Mouse (Mus musculus) bone marrow, adult 2 months (tissue): ENCODE results near the gene Atp6v1g1. TPM values are rescaled to one million over a fixed set of nuclear protein-coding genes. Genes with fewer than 3 reads are reported as not detected.

Source experiments
- H3K27ac ChIP-seq: fragments of 200-500 bp; 2 replicates; pipeline ENCODE4 v1.5.1; 2012; ENCODE audit warnings: low read depth, mild to moderate bottlenecking, control low read depth, inconsistent platforms, low read length; ENCODE audit not compliant: control insufficient read depth, poor library complexity, insufficient read depth
- H3K4me1 ChIP-seq: fragments of 200-500 bp; 2 replicates; pipeline ENCODE4 v1.6.1; 2011; ENCODE audit warnings: low read length; ENCODE audit not compliant: control insufficient read depth, insufficient read depth
- H3K4me3 ChIP-seq: fragments of 200-500 bp; replicated peaks from 2 replicates; pipeline ENCODE3; 2011; ENCODE audit warnings: mild to moderate bottlenecking, low read depth, low read length, control low read depth; ENCODE audit not compliant: control insufficient read depth
- CTCF ChIP-seq: fragments of 200-500 bp; IDR thresholded peaks from 2 replicates; pipeline ENCODE4 v1.5.1; 2011; ENCODE audit warnings: low read length, control low read depth; ENCODE audit not compliant: control insufficient read depth, insufficient read depth
- POLR2A ChIP-seq: fragments of 200-500 bp; IDR thresholded peaks from 2 replicates; pipeline ENCODE4 v1.6.1; 2011; ENCODE audit warnings: low read depth, mild to moderate bottlenecking, control low read depth, low read length, borderline replicate concordance; ENCODE audit not compliant: control insufficient read depth
- WGBS: fragments of 180-500 bp; shearing (Covaris S2); methylation state at CpG from one replicate; pipeline ENCODE4 v1.1.7; 2018; 5-methylcytosine and 5-hydroxymethylcytosine counted together
- polyA plus RNA-seq: library from polyadenylated mRNA; stranded (reverse); fragments of >200 nt; gene quantifications from 2 replicates; pipeline ENCODE4 v1.2.4, GENCODE M21; 2011; ENCODE audit warnings: low replicate concordance; ENCODE audit not compliant: missing spikeins, insufficient read depth, insufficient read length

Atp6v1g1 gene
- polyA plus RNA-seq, 1 experiment: 79.7 TPM

DNA sequence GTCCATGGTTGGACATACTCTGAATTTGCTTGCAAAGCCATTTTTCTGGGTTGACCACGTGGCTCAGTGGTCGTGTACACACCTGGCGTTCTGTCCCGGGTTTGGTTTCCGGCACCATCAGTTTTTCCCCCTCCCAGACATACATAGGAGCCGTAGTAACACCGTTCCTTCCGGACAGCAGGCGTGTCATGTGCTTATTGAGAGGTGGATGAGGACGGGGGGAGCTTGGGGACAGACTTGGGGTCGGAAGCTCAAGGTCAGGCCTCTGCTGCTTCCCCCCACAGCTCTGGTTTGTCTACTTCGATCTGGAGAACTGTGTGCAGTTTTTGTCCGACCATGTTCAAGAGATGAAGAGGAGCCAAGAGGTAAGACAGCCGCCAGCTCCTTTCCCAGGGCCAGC is 35.1 kb downstream of the Atp6v1g1 start:
- Histone ChIP-seq H3K4me3 (no peak overlapping the region), H3K27ac (no peak overlapping the region), H3K4me1 (no peaks in the 10 kb centered on the region)
- TF ChIP-seq POLR2A (no peak), CTCF (no peak)
- 85% methylated on average over 14 of the region's 14 CpGs for WGBS

DNA sequence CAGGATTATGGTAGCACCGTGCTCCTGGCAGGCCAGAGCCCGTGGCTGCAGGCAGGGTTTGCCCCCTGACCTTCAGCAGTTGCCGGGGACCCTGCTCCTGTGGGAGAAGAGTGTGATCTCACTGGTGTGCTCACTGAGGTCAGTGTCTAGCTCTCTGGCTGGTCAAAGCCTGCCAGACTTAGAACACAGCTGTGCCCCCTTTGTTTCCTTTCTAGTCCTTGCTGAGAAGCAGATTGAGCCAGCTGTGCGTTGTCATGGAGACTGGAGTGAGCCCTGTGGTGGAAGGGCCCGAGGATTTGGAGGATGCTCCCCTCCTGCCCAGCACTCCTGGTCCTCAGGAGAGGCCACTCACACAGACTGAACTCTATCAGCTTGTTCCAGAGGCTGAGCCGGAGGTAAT is 35.5 kb downstream of the Atp6v1g1 start:
- WGBS: 84% methylated on average over 6 of the region's 6 CpGs
- TF ChIP-seq CTCF (no peak), POLR2A (no peak)
- Histone ChIP-seq H3K4me1 (no peaks in the 10 kb centered on the region), H3K27ac (no peak overlapping the region), H3K4me3 (no peak overlapping the region)

DNA sequence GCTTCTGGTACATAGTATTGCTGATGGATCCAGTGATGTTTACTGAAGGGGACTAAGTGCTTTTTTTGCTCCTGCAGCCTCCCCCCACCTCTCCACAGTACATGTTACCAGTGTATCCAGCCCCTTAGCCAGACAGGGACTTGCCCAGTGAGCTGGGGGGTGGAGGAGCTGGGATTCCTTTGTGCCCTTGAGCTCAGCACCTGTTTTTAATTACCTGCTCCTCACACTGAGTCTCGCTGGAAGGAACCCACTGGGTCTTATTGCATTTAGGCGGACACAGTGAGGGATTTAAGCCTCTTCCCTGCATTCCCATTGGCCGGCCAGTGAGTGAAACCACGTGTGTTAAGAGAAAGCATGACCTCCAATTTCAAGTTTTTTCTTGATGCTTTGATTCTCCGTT is 38.0 kb downstream of the Atp6v1g1 start:
- no peak for TF ChIP-seq CTCF
- no peak for TF ChIP-seq POLR2A
- no peak overlapping the region for H3K4me3 ChIP-seq
- WGBS: 85% methylated on average over 5 of the region's 5 CpGs
- H3K27ac ChIP-seq: no peak overlapping the region
- no peaks in the 10 kb centered on the region; the same call in 1 of the 2 replicates for H3K4me1 ChIP-seq

DNA sequence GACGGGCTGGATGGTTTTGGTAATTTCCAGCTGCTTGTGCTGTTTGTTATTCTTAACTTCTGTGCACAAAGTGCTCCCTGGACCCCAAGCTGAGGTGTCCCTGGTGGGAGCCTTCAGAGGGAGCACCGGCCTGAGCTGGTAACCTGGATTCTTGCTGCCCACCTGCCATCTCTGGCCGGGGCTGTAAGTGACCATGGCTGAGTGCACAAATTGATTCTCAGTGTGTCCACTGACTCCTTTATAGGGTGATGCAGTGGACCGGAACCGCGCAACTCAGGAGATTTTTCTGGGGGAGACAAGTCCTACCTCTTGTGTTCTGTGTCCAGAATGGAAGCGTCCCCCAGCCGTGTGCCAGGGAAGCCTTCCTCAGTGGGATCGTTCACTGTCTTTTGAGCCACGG is 40.6 kb downstream of the Atp6v1g1 start:
- Histone ChIP-seq H3K27ac (no peak overlapping the region), H3K4me3 (no peak overlapping the region), H3K4me1 (no peaks in the 10 kb centered on the region; the same call in 1 of the 2 replicates)
- TF ChIP-seq POLR2A (no peak), CTCF (no peak)
- 89% methylated on average over 10 of the region's 10 CpGs for WGBS

DNA sequence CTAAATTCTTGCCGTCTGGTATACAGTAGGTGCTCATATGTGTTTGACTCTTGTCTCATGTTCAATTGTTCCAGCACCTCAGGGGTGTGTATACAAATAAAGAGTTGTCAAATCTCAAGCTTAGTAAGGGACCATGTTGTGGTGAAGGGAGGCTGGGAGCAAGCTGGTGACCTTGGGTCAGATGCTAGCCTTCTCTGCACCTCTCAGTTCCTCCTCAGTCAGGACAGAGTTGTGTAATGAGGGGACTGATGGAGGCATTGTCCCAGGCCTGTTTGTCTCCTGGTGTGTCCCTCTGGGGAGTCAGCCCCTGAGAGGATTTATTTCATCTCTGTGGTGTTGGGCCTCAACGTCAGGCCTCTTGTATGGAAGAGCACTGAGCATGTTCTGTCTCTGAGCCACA is 41.7 kb downstream of the Atp6v1g1 start:
- H3K27ac ChIP-seq: no peak overlapping the region
- no peak for TF ChIP-seq POLR2A
- no peak for TF ChIP-seq CTCF
- 69% methylated on average over 2 of the region's 2 CpGs for WGBS

DNA sequence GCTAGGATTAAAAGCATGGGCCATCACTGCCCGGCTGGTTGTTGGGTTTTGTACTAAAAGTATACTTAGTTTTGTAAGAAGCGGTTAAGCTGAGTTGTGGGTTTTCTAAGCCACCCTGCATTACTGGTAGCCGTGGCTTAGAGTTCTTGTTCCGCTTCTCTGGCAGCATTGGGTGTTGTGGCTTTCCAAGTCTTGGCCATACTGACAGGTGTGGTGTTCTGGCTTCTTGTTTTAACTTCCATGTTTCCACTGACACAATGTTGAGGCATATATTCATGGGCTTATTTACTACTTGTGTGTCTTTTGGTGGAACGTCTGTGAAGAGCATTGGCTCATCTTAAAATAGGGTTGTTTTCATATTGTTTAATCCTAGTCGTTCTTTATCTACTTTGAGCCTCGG is 45.4 kb downstream of the Atp6v1g1 start:
- H3K4me3 ChIP-seq: no peak overlapping the region
- 8% methylated on average over 7 of the region's 7 CpGs for WGBS
- no peaks in the 10 kb centered on the region; the same call in 1 of the 2 replicates for H3K4me1 ChIP-seq
- TF ChIP-seq POLR2A: no peak
- no peak overlapping the region for H3K27ac ChIP-seq

More for the DNA sequence above, 41.7 kb downstream of the Atp6v1g1 start:
- Histone ChIP-seq H3K4me1 (no peaks in the 10 kb centered on the region; the same call in 1 of the 2 replicates), H3K4me3 (no peak overlapping the region)

DNA sequence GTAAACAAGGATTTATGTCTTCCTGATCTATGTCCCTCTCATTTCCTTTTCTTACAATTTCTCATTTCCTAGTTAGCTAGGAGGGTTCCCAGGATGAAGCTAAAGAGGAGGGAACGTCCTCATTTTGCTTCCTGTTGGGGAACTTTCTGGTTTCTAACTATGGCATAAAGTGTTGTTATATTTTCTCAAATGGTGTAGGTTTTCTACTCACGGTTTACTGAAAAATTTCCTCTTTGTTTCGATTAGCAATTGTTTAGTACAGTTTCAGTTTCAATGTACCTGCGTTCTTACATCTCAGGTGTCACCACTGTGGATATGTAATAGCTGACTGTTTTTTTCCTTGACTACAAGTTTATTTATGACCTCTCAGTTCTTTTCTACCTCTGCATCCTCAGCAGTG is 46.0 kb downstream of the Atp6v1g1 start:
- WGBS: 9% methylated on average over 4 of the region's 4 CpGs
- H3K4me3 ChIP-seq: no peak overlapping the region
- no peak overlapping the region for H3K27ac ChIP-seq
- no peaks in the 10 kb centered on the region; the same call in 1 of the 2 replicates for H3K4me1 ChIP-seq
- TF ChIP-seq POLR2A (no peak), CTCF (no peak)

DNA sequence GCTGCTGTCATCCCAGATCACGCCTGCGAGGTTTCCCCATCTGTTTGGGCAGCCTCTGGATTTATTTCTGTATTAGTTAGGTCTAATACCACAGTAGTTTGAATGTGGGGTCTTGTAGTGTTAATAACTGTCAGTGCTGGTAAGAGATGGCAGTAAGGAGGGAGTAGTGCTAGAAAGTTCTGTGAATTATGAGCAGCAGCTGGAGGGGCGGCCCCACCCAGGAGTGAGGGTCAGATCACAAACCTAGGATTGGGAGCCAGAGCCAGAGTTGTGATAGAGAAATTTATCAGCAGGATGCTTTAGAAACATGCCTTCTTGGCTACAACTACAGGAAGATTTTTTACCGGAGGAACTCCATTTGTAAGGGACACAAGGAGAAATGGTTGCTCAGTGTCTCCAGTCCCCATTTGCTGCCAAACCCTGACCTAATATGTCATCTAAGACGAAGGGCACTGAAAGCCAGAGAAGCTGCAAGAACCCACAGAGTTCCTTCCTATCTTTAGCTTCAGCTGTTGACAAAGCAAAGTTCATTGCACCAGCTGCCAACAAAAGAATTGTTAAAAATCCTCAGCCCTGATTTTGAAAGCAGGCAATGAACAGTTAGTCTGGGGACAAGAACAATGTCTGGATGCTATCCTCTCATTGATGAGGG is 50.0 kb downstream of the Atp6v1g1 start:
- Histone ChIP-seq H3K4me1 (no peaks in the 10 kb centered on the region), H3K4me3 (no peak overlapping the region), H3K27ac (no peak overlapping the region; the same call in 1 of the 2 replicates)
- no peak for TF ChIP-seq CTCF
- 46% methylated on average over 5 of the region's 5 CpGs for WGBS

DNA sequence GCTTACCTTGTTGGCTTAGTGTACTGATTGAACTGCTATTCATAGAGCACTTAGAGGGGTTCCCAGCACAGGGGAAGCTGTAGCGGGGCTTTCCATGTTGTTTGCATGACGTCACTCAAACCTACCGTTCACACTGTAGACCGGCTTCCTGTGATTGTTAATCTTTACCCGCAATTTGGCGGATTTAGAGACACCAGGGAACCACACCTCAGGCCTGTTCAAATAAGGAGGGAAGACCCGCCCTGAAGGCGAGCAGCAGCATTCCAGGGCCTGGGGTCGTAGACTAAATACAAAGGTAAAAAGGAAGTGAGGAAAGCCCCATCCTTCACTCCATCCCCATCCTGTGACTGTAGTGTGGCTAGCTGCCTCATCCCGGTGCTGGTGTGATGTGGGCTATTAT is 50.7 kb downstream of the Atp6v1g1 start:
- Histone ChIP-seq H3K4me1 (no peaks in the 10 kb centered on the region), H3K4me3 (no peak overlapping the region), H3K27ac (no peak overlapping the region; the same call in 1 of the 2 replicates)
- TF ChIP-seq POLR2A (no peak), CTCF (no peak)
- WGBS: 16% methylated on average over 10 of the region's 10 CpGs
